Mouse (Mus musculus) MEL (cell line): ENCODE data around the gene Abcc3. TPM values are rescaled to one million over a fixed set of nuclear protein-coding genes. Genes with fewer than 3 reads are reported as not detected.

Source experiments
- DNase-seq: peaks from one replicate; pipeline ENCODE4 v3.0.0; 2011; ENCODE audit warnings: low read depth, low spot score
- H3K27ac ChIP-seq: 2 replicates; pipeline ENCODE4 v1.5.1; 2012; ENCODE audit warnings: low read depth, mild to moderate bottlenecking, control low read depth, low read length, moderate library complexity; ENCODE audit not compliant: control insufficient read depth
- H3K27me3 ChIP-seq, 2 experiments: fragments of 150-350 bp in 1 of 2; sonication (generic) in 1 of 2; 2 replicates each; pipeline ENCODE4 v1.6.1; 2012; ENCODE audit warnings: low read length in 2 of 2, mild to moderate bottlenecking in 2 of 2, improper control_type of control experiment in 1 of 2, moderate library complexity in 1 of 2; ENCODE audit not compliant: insufficient read depth in 2 of 2, control insufficient read depth in 1 of 2
- H3K36me3 ChIP-seq, 2 experiments: 2 replicates each; pipeline ENCODE4 v1.6.1; 2012 to 2014; ENCODE audit warnings: low read length in 2 of 2, improper control_type of control experiment in 1 of 2, inconsistent platforms in 1 of 2, mild to moderate bottlenecking in 1 of 2; ENCODE audit not compliant: insufficient read depth in 2 of 2, control insufficient read depth in 1 of 2
- H3K4me1 ChIP-seq, 2 experiments: fragments of 150-350 bp in 1 of 2; sonication (generic) in 1 of 2; 2 replicates each; pipeline ENCODE4 v1.6.1; 2012; ENCODE audit warnings: low read length in 2 of 2, improper control_type of control experiment in 1 of 2, mild to moderate bottlenecking in 1 of 2; ENCODE audit not compliant: insufficient read depth in 2 of 2, control insufficient read depth in 1 of 2
- H3K4me3 ChIP-seq, 2 experiments: fragments of 150-350 bp in 1 of 2; sonication (generic) in 1 of 2; 2 replicates each; pipeline ENCODE4 v1.5.1; 2012; ENCODE audit warnings: low read depth in 2 of 2, low read length in 2 of 2, mild to moderate bottlenecking in 2 of 2, moderate library complexity in 2 of 2, control low read depth in 1 of 2, improper control_type of control experiment in 1 of 2; ENCODE audit not compliant: control insufficient read depth in 1 of 2, insufficient read depth in 1 of 2
- H3K79me2 ChIP-seq: 2 replicates; pipeline ENCODE4 v1.6.1; 2012; ENCODE audit warnings: mild to moderate bottlenecking, low read length, moderate library complexity; ENCODE audit not compliant: control insufficient read depth, poor library complexity, insufficient read depth
- H3K9ac ChIP-seq: 2 replicates; pipeline ENCODE4 v1.6.1; 2012; ENCODE audit warnings: low read depth, mild to moderate bottlenecking, control low read depth, low read length, moderate library complexity; ENCODE audit not compliant: control insufficient read depth, poor library complexity, severe bottlenecking
- H3K9me3 ChIP-seq: fragments of 150-350 bp; sonication (generic); replicated peaks from 2 replicates; pipeline ENCODE4 v1.6.1; 2012; ENCODE audit warnings: mild to moderate bottlenecking, low read length, improper control_type of control experiment, moderate library complexity; ENCODE audit not compliant: insufficient read depth
- BHLHE40 ChIP-seq: IDR thresholded peaks from 2 replicates; pipeline ENCODE4 v1.6.1; 2012; ENCODE audit warnings: low read depth, mild to moderate bottlenecking, inconsistent platforms, low read length, improper control_type of control experiment, borderline replicate concordance
- CHD1 ChIP-seq: IDR thresholded peaks from 2 replicates; pipeline ENCODE4 v1.6.1; 2012; ENCODE audit warnings: low read depth, mild to moderate bottlenecking, inconsistent platforms, low read length, improper control_type of control experiment
- CTCF ChIP-seq, 3 experiments: IDR thresholded peaks in 2 of 3; conservative IDR thresholded peaks in 1 of 3; 2 replicates each; pipeline ENCODE4 v1.5.1; 2011 to 2012; ENCODE audit warnings: low read length in 3 of 3, low read depth in 2 of 3, mild to moderate bottlenecking in 2 of 3, improper control_type of control experiment in 1 of 3, inconsistent platforms in 1 of 3, mixed read lengths in 1 of 3, moderate library complexity in 1 of 3; ENCODE audit not compliant: control insufficient read depth in 1 of 3, insufficient read depth in 1 of 3, poor library complexity in 1 of 3, severe bottlenecking in 1 of 3
- EP300 ChIP-seq, 2 experiments: IDR thresholded peaks; 2 replicates each; pipeline ENCODE4 v1.6.1; 2011; ENCODE audit warnings: improper control_type of control experiment in 2 of 2, low read length in 2 of 2, low read depth in 1 of 2, mild to moderate bottlenecking in 1 of 2
- ETS1 ChIP-seq: IDR thresholded peaks from 2 replicates; pipeline ENCODE4 v1.6.1; 2012; ENCODE audit warnings: low read depth, mild to moderate bottlenecking, inconsistent platforms, low read length, improper control_type of control experiment, moderate library complexity
- HCFC1 ChIP-seq: IDR thresholded peaks from 2 replicates; pipeline ENCODE4 v1.6.1; 2012; ENCODE audit warnings: low read depth, mild to moderate bottlenecking, inconsistent platforms, low read length, improper control_type of control experiment, moderate library complexity
- JUND ChIP-seq: IDR thresholded peaks from 2 replicates; pipeline ENCODE4 v1.6.1; 2011; ENCODE audit warnings: low read depth, mild to moderate bottlenecking, improper control_type of control experiment, low read length
- MAX ChIP-seq: IDR thresholded peaks from 2 replicates; pipeline ENCODE4 v1.6.1; 2011; ENCODE audit warnings: low read length, improper control_type of control experiment
- MAZ ChIP-seq: IDR thresholded peaks from 2 replicates; pipeline ENCODE4 v1.6.1; 2012; ENCODE audit warnings: low read depth, mild to moderate bottlenecking, inconsistent platforms, low read length, improper control_type of control experiment
- MEF2A ChIP-seq: IDR thresholded peaks from 2 replicates; pipeline ENCODE4 v1.6.1; 2014; ENCODE audit warnings: low read depth, mild to moderate bottlenecking, inconsistent platforms, low read length, improper control_type of control experiment; ENCODE audit not compliant: poor library complexity, insufficient replicate concordance, severe bottlenecking; ENCODE audit errors: extremely low read depth
- MYB ChIP-seq: IDR thresholded peaks from 2 replicates; pipeline ENCODE4 v1.6.1; 2011; ENCODE audit warnings: mild to moderate bottlenecking, low read depth, low read length, improper control_type of control experiment
- MYC ChIP-seq: IDR thresholded peaks from 2 replicates; pipeline ENCODE4 v1.6.1; 2011; ENCODE audit warnings: low read depth, mild to moderate bottlenecking, low read length, improper control_type of control experiment, moderate library complexity
- NRF1 ChIP-seq: IDR thresholded peaks from 2 replicates; pipeline ENCODE4 v1.6.1; 2014; ENCODE audit warnings: low read depth, mild to moderate bottlenecking, inconsistent platforms, low read length, improper control_type of control experiment, moderate library complexity; ENCODE audit not compliant: poor library complexity, insufficient read depth, severe bottlenecking
- POLR2A ChIP-seq, 2 experiments: IDR thresholded peaks; 2 replicates each; pipeline ENCODE4 v1.6.1; 2011 to 2012; ENCODE audit warnings: low read length in 2 of 2, mild to moderate bottlenecking in 2 of 2, control low read depth in 1 of 2, improper control_type of control experiment in 1 of 2, low read depth in 1 of 2, moderate library complexity in 1 of 2; ENCODE audit not compliant: control insufficient read depth in 1 of 2, insufficient read depth in 1 of 2, poor library complexity in 1 of 2
- POLR2AphosphoS2 ChIP-seq: IDR thresholded peaks from 2 replicates; pipeline ENCODE4 v1.6.1; 2011; ENCODE audit warnings: low read length, improper control_type of control experiment
- POLR2AphosphoS5 ChIP-seq: IDR thresholded peaks from 2 replicates; pipeline ENCODE4 v1.6.1; 2012; ENCODE audit warnings: low read depth, borderline replicate concordance, mild to moderate bottlenecking, inconsistent platforms, low read length, moderate library complexity, mixed read lengths
- RAD21 ChIP-seq: IDR thresholded peaks from 2 replicates; pipeline ENCODE4 v1.6.1; 2011; ENCODE audit warnings: mild to moderate bottlenecking, low read depth, low read length, improper control_type of control experiment
- TAL1 ChIP-seq: IDR thresholded peaks from 2 replicates; pipeline ENCODE4 v1.6.1; 2012; ENCODE audit warnings: mild to moderate bottlenecking, inconsistent platforms, low read length, moderate library complexity, mixed read lengths
- TBP ChIP-seq: IDR thresholded peaks from 2 replicates; pipeline ENCODE4 v1.8.0; 2011; ENCODE audit warnings: low read depth, low read length, improper control_type of control experiment
- USF1 ChIP-seq: IDR thresholded peaks from 2 replicates; pipeline ENCODE4 v1.6.1; 2014; ENCODE audit warnings: low read depth, mild to moderate bottlenecking, inconsistent platforms, low read length, improper control_type of control experiment, moderate library complexity
- USF2 ChIP-seq, 2 experiments: IDR thresholded peaks; 2 replicates each; pipeline ENCODE4 v1.6.1; 2011 to 2012; ENCODE audit warnings: improper control_type of control experiment in 2 of 2, low read length in 2 of 2, borderline replicate concordance in 1 of 2, inconsistent platforms in 1 of 2, low read depth in 1 of 2, mild to moderate bottlenecking in 1 of 2; ENCODE audit not compliant: insufficient read depth in 1 of 2
- ZNF384 ChIP-seq: IDR thresholded peaks from 2 replicates; pipeline ENCODE4 v1.6.1; 2012; ENCODE audit warnings: low read depth, mild to moderate bottlenecking, inconsistent platforms, low read length, improper control_type of control experiment
- polyA plus RNA-seq, 2 experiments: library from polyadenylated mRNA; stranded (reverse) in 1 of 2; unstranded in 1 of 2; fragments of >175 nt in 1 of 2; fragments of >200 nt in 1 of 2; gene quantifications; 2 replicates each; pipeline versions ENCODE4 v1.2.1 to v1.2.4; 2012; ENCODE audit warnings: low replicate concordance in 2 of 2, low read depth in 1 of 2; ENCODE audit not compliant: insufficient read length in 2 of 2, insufficient read depth in 1 of 2, missing spikeins in 1 of 2
- total RNA-seq: library from RNA; depleted of rRNA; stranded (reverse); fragments of 300-350 nt; gene quantifications from 2 replicates; pipeline ENCODE4 v1.2.3, GENCODE M21; 2012

Gene Abcc3
- total and polyA plus RNA-seq, 3 experiments: 0.27 to 0.29 TPM; not detected in 1

GRCm38 (mm10) chr11:94423855-94424254 is 31.1 kb upstream of the Abcc3 start:
- H3K4me1 ChIP-seq: no peaks in the 10 kb centered on the region
- DNase-seq: no peak
- H3K79me2 ChIP-seq: no peaks in the 10 kb centered on the region
- no peak overlapping the region for H3K9ac ChIP-seq
- TF ChIP-seq CHD1: no peak
- TF ChIP-seq RAD21: no peak
- TF ChIP-seq MYC: no peak
- no peak for TF ChIP-seq MAZ
- no peak for TF ChIP-seq ETS1
- no peak for TF ChIP-seq BHLHE40
- no peak for TF ChIP-seq TBP
- TF ChIP-seq USF2 (IDR thresholded peaks at IDR 0.05; ENCODE audit: borderline replicate concordance in 1 of 2, insufficient read depth in 1 of 2, low read depth in 1 of 2, low read length in 2 of 2): no peak
- TF ChIP-seq POLR2A (IDR thresholded peaks at IDR 0.05; ENCODE audit: control insufficient read depth in 1 of 2, insufficient read depth in 1 of 2, low read depth in 1 of 2, low read length in 2 of 2, poor library complexity in 1 of 2): no peak
- H3K4me3 ChIP-seq: no peak overlapping the region
- H3K27me3 ChIP-seq: peaks cover 8 to 21% of the 10 kb centered on the region in 2 experiments
- no peaks in the 10 kb centered on the region for H3K9me3 ChIP-seq
- H3K27ac ChIP-seq: no peak overlapping the region
- H3K36me3 ChIP-seq: no peaks in the 10 kb centered on the region

- no peak for TF ChIP-seq USF1
- TF ChIP-seq HCFC1: no peak
- no peak for TF ChIP-seq USF2 (IDR thresholded peaks at IDR 0.05; ENCODE audit: borderline replicate concordance in 1 of 2, insufficient read depth in 1 of 2, low read depth in 1 of 2, low read length in 2 of 2)
- no peak for TF ChIP-seq POLR2AphosphoS5
- TF ChIP-seq POLR2AphosphoS2: no peak
- no peak for TF ChIP-seq MYB
- no peak for TF ChIP-seq NRF1
- no peak for TF ChIP-seq MAX
- TF ChIP-seq CTCF (IDR thresholded peaks at IDR 0.05 in 2 of 3, conservative IDR thresholded peaks at IDR 0.05 in 1 of 3; ENCODE audit: control insufficient read depth in 1 of 3, insufficient read depth in 1 of 3, low read depth in 2 of 3, low read length in 3 of 3, poor library complexity in 1 of 3, severe bottlenecking in 1 of 3): no peak
- TF ChIP-seq JUND: no peak
- TF ChIP-seq EP300 (IDR thresholded peaks at IDR 0.05; ENCODE audit: low read depth in 1 of 2, low read length in 2 of 2): no peak
- no peak for TF ChIP-seq ZNF384
- no peak for TF ChIP-seq MEF2A
- no peak for TF ChIP-seq TAL1
- Histone ChIP-seq H3K9ac (no peak overlapping the region), H3K9me3 (no peaks in the 10 kb centered on the region), H3K79me2 (no peaks in the 10 kb centered on the region), H3K36me3 (no peaks in the 10 kb centered on the region), H3K27ac (no peak overlapping the region), H3K4me3 (no peak overlapping the region), H3K4me1 (no peaks in the 10 kb centered on the region), H3K27me3 (peaks cover 9 to 14% of the 10 kb centered on the region in 2 experiments)
- no peak for DNase-seq
These were observed 28.2 kb upstream of the Abcc3 start for GRCm38 (mm10) chr11:94420991-94421390.
